Mouse (Mus musculus) midbrain, embryonic 10.5 days (tissue): ENCODE measurements around the gene Pdhb. TPM values are rescaled to one million over a fixed set of nuclear protein-coding genes. Genes with fewer than 3 reads are reported as not detected.

ENCODE experiments used
- DNase-seq: peaks from one replicate; pipeline ENCODE4 v3.0.0-alpha.2; 2017; ENCODE audit warnings: low spot score
- H3K27ac ChIP-seq: fragments of 300-500 bp; sonication (generic); replicated peaks from 2 replicates; pipeline ENCODE4 v1.5.1; 2016; ENCODE audit warnings: mild to moderate bottlenecking
- H3K27me3 ChIP-seq: fragments of 300-500 bp; sonication (generic); 2 replicates; pipeline ENCODE4 v1.6.1; 2016; ENCODE audit warnings: low read depth, mild to moderate bottlenecking; ENCODE audit not compliant: poor library complexity, severe bottlenecking
- H3K36me3 ChIP-seq: fragments of 300-500 bp; sonication (generic); 2 replicates; pipeline ENCODE4 v1.6.1; 2016; ENCODE audit warnings: mild to moderate bottlenecking, moderate library complexity
- H3K4me1 ChIP-seq: fragments of 300-500 bp; sonication (generic); 2 replicates; pipeline ENCODE4 v1.6.1; 2016
- H3K4me3 ChIP-seq: fragments of 300-500 bp; sonication (generic); 2 replicates; pipeline ENCODE4 v1.5.1; 2016; ENCODE audit warnings: mild to moderate bottlenecking, moderate library complexity
- H3K9me3 ChIP-seq: fragments of 300-500 bp; sonication (generic); replicated peaks from 2 replicates; pipeline ENCODE4 v1.6.1; 2016; ENCODE audit warnings: mild to moderate bottlenecking
- WGBS: fragments of 180-500 bp; shearing (Covaris S2); methylation state at CpG from one replicate; pipeline ENCODE4 v1.1.7; 2016; 5-methylcytosine and 5-hydroxymethylcytosine counted together
- polyA plus RNA-seq: library from polyadenylated mRNA; unstranded; fragments of >200 nt; fragmentation: Nextera tagmentation; extraction: Ambion mirVana; gene quantifications from 2 replicates; pipeline ENCODE4 v1.2.1, GENCODE M21; 2016

Gene Pdhb
- polyA plus RNA-seq, 1 experiment from 2014 or later: 214 TPM

GRCm38 (mm10) chr14:8117371-8117770 is 55.5 kb downstream of the Pdhb start:
- WGBS: 87% methylated on average over 2 of the region's 2 CpGs
- no peak overlapping the region for H3K4me3 ChIP-seq
- H3K27me3 ChIP-seq: no peaks in the 10 kb centered on the region
- no peak for DNase-seq
- H3K9me3 ChIP-seq: no peaks in the 10 kb centered on the region
- H3K27ac ChIP-seq: no peak overlapping the region
- no peaks in the 10 kb centered on the region for H3K4me1 ChIP-seq
- no peaks in the 10 kb centered on the region; the same call in 1 of the 2 replicates for H3K36me3 ChIP-seq

Other genes starting within 250 kb of the Pdhb start
- gene Gm45521, start 215.7 kb downstream of the Pdhb start, polyA plus RNA-seq: 0.37 and 0.48 TPM in 2 replicates
- 0.05 TPM in 1 of 2 replicates, not detected in the other for gene Dnase1l3, start 178.5 kb downstream of the Pdhb start, polyA plus RNA-seq
- gene Abhd6, start 170.1 kb downstream of the Pdhb start, polyA plus RNA-seq: 14.7 and 16.6 TPM in 2 replicates
- 57.5 and 60.1 TPM in 2 replicates for gene Rpp14, start 92.7 kb downstream of the Pdhb start, polyA plus RNA-seq
- 14.7 and 17.8 TPM in 2 replicates for gene Pxk, start 74.8 kb downstream of the Pdhb start, polyA plus RNA-seq
- 2.4 and 2.6 TPM in 2 replicates for gene Kctd6, start 41.1 kb upstream of the Pdhb start, polyA plus RNA-seq
- gene Acox2, start 86.3 kb upstream of the Pdhb start, polyA plus RNA-seq: 0.05 TPM in 1 of 2 replicates, not detected in the other
- 0.14 and 0.34 TPM in 2 replicates for gene Fam107a, start 145.0 kb upstream of the Pdhb start, polyA plus RNA-seq
- 0.09 TPM in 1 of 2 replicates, not detected in the other for gene Oit1, start 205.7 kb upstream of the Pdhb start, polyA plus RNA-seq